Mouse (Mus musculus) mouse trophoblast stem cell (cell line): ENCODE measurements around the gene Etv6.

Source experiments
- in situ Hi-C, 2 experiments: fragments of 300-500 bp; cut with MseI, MboI; formaldehyde crosslinking; loops; 2 replicates in 1 of 2; 3 replicates in 1 of 2; pipeline ENCODE4 v1.15.1; 2025

Etv6 gene

DNA sequence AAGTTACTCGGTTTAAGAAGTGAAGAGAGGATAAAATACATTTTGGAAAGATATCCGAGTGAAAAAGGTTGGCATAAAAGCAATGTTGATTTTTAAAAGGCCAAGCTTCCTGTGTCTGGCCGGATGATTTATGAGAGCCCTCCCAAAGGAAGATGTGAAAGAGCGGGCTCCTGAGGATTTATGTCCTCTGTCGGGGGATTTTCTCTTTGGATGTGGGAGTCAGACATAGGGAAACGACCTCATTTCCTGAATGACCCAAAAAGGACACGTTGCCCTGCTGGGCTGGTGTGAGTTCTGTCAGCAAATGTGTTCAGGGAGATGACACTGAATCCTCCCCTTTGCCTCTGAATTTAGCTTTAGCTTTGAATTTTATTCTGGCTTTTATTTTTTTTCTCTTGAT, 8.0 kb downstream of the Etv6 start:
- in situ Hi-C loops = no loop called here

DNA sequence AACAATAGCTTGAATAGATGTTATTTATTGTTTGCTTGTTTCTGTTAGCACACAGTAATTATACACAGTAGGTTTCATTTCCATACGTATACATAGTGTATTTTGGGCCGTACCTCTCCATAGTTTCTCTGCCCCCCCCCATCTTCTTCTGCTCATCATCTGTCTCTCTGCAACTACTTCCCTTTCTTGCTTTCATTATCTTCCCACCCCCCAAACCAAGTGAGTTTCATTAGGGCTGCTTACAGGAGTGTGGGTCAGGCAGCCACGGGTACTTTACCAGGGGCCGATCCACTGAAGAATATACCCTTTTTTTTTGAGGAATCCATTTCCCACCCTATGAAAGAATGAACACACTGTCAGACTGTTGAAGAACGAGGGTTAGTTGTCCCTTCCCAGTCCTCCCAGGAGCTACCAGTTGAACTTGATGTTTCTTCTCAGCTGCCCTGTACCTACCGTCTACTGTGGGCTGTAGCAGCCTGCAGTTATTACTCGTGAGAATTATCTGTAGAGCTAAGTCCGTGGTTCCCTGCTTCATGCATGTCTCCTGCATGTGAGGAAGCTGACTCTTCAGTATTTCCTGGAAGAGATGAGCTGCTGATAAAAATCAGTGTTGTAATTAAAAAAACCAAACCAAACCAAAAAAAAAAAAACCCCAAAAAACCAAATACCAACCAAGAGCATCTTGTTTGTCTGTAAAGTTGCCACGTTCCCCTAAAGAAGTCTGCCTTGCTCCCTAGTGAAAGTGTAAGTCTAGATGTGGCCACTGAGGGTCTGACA, 9.8 kb downstream of the Etv6 start:
- in situ Hi-C loops = no loop called here

DNA sequence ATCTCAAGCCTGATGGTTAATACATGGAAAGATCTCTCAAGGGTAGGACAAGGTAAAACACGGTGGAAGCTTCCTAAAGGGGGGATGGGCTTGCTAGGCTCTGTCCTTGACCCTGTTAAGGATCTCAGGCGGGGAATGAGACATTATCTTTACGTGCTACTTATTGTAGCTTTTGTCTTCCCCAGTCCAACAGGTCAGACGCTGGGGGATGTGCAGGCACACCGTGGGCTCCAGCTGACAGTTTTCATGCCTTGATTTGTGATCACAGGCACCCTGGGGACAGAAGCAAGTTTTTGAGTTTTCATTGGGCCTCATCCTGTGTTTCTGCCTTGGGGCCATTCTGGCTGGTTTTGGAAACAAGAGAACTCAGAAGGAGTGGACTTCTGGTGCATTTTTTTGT, 10.6 kb downstream of the Etv6 start:
- in situ Hi-C loops = no loop called here

DNA sequence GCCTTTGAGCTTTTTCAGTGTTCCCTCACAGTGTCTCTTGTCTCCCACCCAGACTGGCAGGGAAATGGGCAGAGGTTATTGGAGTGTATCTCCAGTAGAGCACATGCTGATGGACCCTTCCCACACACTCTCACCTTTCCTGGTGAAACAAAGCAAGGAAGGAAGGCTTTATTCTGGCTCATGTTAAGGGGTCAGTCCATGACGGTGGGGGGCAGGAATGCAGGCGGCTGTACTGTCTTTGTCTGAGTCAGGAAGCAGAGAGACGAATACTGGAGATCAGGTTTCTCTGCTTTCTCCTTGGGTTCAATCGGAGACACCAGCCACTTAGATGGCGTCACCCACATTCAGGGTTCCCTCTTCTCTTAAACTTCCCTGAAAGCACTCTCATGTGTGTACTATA, 11.7 kb downstream of the Etv6 start:
- in situ Hi-C loops = no loop called here

DNA sequence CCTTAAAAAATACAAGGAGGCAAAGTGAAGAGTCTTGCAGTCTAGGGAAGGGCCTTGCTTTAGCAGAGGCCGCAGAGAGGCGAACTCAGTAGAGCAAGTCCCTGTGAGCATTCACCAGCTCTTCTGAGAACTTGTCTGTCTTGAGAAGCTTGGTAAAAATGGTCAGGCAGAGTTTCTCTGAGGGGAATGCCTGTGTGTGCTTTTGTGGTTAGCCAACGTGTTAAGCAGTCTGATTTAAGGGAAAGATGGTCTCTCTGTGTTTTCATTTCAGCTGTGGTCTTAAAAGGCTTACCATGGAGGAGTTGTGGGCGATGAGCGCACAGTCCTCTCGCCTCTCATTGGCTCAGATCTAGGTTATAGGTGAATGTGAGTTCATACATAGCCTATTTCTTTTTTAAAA, 12.5 kb downstream of the Etv6 start:
- in situ Hi-C loops = no loop called here

DNA sequence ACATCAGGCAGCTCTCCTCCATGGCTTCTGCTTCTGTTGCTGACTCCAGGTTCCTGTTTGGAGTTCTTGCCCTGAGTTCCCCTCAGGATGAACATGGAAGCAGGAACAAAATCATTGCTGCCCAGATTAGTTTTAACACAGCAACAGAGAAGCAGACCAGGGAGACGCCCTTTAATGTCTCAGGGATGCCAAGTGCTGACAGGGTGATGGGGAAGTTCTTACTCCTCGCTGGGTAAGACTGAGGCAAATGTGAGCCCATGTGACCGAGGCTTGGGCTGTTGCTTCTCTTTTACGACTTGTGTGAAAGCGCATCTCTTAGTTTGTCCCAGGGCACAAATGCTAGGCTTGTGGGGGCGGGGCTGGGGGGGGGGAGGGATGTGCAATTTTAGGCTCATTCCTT, 13.5 kb downstream of the Etv6 start:
- in situ Hi-C loops = no loop called here

DNA sequence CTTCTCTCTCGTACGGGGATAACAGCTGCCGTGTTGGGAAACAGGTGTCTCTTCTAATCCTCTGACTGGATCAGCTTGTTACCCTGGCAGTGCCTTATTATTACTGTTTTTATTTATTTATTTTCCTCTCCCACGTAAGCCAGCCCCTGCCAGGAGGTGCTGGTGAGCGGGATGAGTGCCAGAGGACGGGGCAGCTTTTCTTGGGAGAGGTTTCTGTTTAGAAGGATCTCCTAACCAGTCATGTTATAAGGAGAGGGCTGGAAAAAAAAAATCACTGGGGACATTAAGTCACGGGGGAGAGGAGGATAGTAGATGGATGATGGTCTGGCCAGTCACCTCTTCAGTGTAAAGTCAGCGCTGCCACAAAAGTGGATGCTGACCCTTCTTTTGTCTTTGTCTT, 15.0 kb downstream of the Etv6 start:
- in situ Hi-C loops = no loop called here

DNA sequence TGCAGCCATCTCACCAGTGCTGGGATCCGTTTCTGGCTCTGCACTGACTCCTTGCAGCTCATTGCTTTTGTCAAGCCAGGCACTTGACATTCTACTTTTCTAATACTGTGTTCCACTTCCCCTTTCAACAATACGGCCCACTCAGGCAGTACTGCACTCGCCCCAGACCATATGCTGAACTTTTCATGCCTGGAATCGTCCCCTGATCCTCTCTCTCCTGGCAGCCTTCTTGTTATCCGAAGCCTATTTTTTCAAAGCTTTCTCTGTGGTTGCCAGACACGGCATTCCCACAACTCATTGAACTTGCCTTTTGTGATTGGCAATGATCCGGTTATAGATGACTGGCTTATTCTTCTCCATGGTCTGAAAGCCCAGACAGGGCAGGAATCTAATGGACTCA, 16.4 kb downstream of the Etv6 start:
- in situ Hi-C loops = no loop called here

DNA sequence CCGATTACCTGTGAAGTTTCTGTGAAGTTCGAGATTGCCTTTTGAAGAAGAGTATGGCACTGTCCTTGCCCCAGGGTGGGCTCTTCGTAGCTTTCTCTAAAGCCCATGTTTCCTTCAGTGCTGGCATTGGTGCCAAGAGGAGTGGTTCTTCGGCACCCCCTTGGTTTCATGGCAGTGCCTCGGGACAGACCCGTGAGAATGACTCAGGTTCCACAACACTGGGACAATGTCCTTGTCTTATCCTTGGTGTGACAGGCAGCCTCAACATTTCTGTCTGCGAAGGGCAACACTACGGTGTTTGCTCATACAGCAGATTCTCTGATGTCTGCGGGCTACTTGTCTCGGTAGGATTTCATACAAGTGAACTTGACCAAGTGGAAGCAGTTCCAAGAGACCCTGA, 17.6 kb downstream of the Etv6 start:
- in situ Hi-C loops = no loop called here

DNA sequence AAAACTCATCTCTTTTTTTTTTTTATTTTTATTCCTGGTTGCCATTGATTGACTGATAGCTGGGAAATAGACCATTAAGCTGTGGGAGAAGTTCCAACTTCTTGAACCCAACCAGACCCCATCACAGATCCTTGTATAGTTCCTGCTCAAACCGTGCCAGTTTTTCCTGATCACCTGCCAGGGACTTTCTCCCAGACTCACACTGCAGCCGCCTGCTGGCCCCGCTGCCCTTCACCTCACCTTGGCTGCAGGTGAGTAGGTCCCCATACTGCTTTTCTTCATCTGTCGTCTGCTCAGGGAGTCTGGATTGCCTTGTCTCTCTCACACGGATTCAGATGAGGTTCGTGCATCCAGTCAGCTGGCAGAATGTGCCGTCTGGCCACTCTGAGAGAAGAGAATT, 18.1 kb downstream of the Etv6 start:
- in situ Hi-C loops = no loop called here

DNA sequence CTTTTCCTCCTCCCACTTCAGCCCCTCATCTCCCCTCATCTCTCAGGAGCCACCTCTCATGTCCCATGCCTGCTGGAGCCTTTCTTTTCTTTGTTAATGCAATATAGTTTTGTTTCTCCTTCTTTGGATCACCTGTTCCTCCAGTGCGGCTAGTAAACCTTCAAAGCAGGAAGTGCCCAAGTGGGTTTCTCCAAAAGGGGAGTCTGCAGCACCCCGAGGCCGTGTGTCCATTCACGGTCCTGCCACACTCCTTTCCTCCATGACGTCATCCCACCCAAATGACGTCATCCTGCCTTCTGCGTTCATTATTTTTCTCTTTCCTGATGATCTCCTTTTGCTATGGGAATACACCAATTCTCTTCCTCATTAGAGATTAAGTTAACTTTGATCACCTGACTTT, 20.1 kb downstream of the Etv6 start:
- in situ Hi-C loops = no loop called here

DNA sequence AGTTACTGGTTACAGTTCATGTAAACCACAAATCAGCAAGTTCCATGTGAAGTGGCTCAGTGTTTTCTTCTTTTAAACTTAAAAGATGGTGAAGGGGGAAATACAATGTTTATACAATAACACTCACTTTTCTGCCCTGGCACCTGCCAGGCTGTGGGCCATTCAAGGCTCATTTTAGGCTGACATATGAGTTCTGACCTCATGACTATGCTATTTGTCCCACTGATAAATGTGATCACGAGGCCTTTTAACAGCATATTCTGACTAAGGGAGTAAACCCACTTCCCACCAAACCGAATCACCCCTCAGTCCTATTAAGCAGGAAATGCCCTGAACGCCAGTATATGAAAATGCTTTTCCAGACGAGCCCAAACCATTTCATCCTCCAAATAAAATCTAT, 23.0 kb downstream of the Etv6 start:
- in situ Hi-C loops = no loop called here

DNA sequence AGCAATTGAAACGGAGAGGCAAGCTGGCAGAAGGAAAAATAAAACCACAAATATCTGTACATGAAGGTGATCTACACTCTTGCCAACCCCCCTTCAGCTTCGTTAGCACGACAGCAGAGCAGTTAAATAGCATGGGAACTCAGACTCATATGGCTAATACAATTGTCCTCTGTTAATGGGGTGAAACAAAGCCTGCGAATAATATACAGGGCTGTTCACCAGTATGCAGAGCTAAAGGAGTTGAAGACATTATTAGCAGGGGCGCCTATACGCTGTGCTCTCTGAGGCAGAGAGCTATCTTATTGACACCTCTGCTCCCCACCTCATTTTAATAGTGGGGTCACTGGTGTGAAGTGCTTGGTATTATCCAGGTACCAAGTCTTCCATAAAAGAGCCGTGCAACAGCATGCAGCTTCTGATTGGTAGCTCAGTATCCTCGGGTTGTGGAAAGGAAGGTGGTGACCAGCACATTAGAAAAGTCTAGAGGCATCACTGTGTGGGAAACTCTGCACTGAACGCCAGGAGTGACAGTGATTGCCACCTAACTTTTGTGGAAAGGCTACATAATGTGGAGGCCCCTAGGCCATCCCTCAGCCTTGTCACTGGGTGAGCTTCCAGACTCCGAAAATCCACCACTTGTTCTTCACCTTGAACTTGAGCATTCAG, 23.5 kb downstream of the Etv6 start:
- in situ Hi-C loops = no loop called here

DNA sequence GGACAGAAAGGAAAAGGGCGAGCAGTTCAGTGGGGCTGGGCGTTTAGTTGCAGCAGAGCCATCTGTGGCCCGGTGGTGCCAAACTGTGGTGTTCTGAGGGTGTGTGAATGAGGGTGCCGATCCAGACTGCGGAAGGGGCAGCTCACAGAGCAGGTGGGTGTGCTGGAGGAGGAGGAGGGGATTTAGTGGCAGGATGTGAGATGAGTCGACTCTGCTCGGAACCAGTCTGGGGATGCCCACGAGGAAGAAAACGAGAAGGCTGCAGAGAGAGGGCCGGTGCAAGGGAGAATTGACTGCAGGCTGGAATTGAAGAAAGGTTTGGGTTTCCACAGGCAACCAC, 24.0 kb downstream of the Etv6 start:
- in situ Hi-C loops = no loop called here

DNA sequence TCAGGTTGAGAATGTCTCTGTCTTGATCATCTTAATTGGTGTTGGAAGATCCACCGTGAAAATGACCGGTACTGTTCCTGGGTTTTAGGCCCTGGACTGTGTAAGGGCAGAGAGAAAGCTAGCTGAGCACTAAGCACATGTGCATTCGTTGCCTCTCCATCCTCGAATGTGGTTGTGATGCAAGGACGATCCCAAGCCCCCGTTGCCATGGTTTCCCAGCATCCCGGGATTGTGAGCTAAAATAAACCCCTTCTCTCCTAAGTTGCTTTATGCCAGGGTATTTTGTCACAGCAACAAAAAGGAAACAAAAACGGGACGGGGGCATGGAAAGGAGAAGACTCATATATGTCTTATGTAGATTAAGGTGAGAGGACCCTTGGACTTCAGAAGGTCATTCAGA, 24.5 kb downstream of the Etv6 start:
- in situ Hi-C loops = no loop called here

DNA sequence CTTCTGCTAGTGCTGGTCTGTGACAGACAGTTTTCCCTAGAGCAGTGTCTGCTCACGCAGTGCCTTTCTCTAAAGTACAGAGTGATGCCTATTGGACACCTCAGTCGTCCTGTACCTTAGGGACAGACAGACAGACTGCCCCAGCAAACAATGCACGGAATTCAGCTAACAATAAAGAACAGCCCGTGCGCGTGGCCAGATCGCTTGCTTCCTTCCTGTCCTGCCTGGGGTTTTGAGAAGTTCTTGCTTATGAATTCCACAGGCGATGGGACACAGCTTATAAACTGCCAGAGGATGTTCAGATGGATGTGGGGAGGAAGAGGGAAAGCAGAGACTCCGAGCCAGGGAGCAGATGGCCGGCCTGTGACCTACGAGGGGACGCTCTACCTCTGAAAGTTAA, 25.3 kb downstream of the Etv6 start:
- in situ Hi-C loops = no loop called here

DNA sequence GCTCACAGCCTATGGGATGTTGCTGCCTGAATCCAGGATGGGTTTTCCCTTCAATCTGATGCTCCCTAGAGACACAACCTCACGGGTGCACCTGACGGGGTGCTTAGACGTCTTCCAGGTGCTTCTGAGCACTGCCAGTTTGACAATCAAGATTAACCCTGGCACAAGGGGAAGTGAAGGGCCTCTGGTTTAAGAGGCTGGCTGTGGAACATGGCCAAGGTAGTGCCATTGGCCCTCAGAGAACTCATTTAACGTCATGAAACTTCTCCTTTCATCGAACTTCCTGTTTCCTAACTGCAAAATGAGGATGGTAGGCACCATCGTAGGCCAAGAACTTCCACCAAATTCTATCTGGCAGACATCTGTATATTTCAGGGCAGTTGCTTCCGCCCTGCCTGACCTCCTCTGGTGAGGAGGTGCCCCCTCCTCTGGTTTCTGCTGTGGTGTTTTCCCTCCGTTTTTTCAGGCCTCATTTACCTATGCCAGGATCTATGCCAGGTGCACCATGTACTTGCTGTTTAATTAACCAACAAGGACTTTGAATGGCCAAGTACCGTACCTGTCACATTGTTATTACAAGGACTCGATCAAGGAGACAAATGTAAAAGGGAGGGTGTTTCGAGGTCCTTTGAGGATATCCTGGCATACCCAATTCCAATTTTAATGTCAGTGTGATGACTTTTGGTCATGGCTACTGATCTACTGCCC, 29.7 kb downstream of the Etv6 start:
- in situ Hi-C loops = no loop called here

DNA sequence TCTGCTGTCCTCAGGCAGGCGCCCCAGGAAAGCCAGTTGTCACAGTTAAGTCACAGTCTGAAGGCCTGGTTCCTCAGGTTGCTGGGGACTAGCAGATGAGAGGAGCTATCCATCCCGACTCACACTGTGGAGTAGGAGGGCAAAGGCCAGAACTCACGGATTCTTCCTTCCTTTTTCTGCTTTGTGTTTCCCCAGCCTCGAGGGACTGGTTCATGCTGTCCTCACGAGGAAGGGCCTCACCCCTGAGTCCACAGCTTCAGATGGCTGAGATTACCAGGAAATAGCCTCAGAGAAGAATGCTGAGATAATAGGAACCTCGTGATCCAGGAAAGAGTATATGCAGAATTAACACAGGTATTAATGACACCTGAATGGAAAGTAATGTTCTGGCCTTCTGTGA, 30.6 kb downstream of the Etv6 start:
- in situ Hi-C loops = no loop called here

DNA sequence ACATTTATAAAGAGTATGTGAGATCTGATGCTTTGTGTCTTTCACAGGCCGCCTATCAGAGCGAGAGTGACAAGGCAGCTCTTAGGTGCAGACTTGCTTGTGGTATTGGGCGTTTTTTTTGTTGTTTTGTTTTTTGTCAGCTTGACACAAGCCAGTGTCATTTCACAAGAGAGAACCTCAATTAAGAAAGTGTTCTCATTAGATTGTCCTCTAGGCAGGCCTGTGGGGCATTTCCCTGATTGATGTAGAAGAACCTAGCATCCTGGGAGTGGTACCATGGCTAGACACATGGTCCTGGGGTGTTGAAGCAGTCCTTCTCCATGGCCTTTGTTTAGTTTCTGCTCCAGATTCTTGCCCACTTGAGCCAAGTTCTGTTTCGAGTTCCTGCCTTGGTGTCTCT, 31.5 kb downstream of the Etv6 start:
- in situ Hi-C loops = no loop called here

DNA sequence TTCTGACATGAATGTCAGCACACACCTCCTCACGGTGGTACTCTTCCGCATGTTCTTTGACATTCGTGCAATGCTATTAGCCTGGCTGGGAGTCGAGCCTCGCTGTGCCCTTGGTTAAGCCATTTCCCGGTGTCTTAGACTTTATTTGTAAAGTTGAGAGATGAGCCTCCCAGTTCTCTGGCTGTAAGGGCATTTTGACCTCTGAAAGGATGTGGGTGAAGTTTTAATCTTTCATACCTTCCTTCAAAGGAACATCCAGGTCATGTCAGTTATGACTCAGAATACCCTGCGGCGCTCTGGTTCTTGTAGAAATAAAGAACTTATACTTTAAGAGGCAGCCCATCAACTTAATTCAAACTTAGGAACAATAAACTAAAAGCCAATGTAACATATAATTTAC, 32.0 kb downstream of the Etv6 start:
- in situ Hi-C loops = no loop called here

DNA sequence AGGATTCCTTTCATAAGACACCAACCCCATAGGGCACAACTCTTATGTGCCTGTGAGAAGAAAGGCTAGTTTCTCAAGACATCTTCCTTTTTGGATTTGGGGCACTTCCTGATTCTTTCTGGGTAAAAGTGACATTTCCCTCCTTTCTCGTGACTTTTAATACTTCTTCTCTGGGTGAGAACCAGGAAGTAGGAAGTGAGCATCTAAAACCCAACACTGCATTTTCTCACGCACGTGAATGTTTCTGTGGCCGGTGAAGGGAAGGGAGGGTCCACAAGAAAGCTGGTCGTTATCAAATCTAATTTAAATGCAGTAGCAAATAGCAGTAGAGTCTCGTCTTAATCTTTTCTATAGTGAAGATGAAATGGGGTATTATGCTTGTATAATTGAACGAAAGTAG, 36.9 kb downstream of the Etv6 start:
- in situ Hi-C loops = no loop called here

DNA sequence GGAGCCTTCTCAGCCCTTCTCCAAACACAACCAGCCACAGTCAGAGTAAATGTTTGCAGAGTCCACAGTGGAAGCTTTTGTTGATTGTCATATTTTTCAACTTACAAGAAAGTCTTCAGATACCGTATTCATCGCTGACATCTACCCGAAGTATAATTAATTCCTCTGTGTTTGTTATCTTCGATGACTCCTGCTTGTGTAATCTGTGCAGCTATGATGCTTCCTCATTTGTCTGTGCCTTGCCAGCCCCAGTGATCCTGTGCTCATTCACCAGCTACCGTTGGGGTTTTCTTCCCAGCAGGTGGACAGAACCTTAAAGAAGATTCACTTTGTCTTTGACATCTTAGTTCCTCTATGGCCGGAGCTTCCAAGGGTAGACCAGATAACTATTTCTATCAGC, 37.4 kb downstream of the Etv6 start:
- in situ Hi-C loops = no loop called here

DNA sequence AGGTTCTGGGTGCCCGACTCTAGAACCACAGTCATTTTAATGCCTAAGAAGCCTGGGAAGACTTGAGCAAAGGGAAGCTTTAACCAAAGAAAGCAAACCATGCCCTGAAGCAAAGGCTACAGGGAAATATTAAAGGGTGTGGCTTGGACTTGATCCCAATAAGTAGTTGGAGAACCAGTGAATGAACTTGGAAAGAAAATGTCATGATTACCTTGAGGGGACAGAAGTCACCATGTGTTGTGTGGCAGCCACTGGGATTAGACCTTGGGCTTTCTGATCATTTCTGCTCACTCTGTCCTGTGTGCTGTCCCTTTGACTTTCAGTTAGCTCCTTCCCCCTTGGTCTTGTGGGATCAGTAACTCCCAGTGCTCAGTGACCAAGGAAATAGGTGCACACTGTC, 38.9 kb downstream of the Etv6 start:
- in situ Hi-C loops = no loop called here
